Mouse (Mus musculus) kidney, postnatal 36 days (tissue): Measurements from ENCODE around the gene Pck2.

ENCODE experiments used
- DNase-seq, 2 experiments: peaks; one replicate each; pipeline ENCODE4 v3.0.0; 2021 to 2022; ENCODE audit warnings: mixed read lengths in 2 of 2

The Pck2 gene

DNA sequence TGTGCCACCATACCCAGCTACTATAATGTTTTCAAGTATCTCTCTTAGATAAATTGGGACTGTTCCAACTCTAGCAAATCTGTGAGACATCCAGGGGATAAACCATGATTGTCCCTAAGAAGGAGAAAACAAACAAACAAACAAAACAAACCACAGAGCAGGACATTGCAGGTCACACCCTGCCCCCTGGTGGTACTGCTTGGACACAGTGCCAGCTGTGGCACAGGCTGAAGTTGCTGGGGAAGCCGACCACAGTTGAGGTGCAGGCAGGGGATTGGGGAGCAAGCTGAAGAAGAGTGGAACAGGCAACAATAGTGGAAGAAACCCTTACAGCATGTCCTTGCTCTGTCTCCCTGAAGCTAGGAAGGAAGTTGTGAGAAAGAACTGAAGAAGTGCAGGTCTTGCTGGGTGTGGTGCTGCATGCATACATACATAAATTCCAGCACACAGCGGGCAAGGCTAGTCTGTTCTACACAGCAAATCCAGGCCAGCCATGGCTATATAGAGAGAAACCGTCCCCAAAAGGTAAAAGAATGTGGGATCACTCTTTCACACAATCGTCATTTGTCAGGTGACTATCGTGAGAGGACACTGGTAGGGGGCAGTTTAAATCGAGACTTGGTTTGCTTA lies 3.8 kb upstream of the Pck2 start:
- peak; percentile 47 to 86 for DNase-seq

DNA sequence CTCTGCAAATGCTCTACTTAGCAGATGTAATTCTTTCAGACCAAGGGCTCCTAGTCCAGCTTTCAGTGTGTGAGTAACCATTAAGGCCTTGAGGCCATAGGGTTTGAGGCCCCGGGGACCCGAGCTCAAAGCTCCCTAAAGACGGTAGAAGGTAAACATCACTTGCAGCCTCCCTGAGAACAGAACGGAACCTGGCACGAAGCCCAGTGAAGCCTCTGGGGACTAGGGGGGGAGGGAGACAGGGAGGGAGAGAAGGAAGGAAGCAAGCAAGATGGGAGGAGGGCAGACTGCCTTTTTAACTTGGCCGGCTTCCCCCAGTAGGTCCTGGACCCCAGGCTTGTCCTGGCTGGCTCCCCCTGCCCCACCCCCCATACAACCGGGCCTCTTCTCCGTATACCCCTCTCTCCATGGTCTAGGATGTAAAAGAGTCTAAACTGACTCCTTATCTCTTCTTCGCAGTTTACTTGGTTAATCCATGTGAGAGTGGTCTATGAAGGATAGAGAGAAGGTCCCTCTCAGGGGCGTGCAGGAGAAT lies 788 bp downstream of the Pck2 start:
- peak; percentile 77 to 87 for DNase-seq

DNA sequence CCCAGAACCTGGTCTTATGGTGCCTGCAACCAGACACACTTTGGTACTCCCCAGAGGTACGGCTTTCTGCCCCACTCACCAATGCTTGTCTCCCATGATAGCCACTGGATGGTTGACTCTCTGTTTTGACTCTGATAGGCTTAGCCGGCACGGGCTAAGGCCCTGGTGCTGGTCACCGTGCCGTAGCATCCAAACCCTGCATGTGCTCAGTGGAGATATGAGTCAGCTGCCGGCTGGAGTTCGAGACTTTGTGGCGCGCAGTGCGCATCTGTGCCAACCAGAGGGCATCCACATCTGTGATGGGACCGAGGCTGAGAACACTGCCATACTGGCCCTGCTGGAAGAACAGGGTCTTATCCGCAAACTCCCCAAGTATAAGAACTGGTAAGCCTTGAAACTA lies 2.2 kb downstream of the Pck2 start:
- no peak for DNase-seq

DNA sequence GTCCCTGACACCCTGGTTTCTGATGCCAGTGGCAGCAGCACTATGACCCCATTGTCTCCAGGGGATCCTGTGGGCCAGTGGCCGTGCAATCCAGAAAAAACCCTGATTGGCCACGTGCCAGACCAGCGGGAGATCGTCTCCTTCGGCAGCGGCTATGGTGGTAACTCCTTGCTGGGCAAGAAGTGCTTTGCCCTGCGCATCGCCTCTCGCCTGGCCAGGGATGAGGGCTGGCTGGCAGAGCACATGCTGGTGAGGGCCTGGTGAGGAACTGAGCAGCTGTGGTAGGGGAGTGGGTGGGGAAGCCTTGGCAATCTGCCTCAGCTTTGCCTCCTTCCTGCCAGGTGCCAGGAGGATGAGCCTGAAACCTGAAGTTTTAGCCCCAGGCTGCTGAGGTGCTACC lies 4.3 kb downstream of the Pck2 start:
- DNase-seq = no peak

DNA sequence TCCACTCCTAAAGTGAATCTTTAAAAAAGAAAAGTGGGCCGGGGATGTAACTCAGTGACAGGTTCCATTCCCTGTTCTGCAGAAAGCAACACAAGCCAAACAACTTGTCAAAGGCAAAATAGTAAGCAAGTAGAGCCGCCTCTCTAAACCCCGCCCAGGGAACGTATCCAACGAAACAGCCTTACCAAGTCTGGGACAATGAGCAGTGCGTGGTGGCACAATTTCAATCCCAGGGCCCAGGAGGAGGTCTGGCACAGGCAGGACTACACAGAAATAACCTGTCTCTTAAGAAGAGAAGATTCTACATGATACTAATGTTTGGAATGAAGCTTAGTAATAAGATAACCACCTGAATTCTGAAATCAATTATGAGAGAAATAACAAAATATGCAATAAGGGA lies 10.1 kb downstream of the Pck2 start:
- DNase-seq = no peak

DNA sequence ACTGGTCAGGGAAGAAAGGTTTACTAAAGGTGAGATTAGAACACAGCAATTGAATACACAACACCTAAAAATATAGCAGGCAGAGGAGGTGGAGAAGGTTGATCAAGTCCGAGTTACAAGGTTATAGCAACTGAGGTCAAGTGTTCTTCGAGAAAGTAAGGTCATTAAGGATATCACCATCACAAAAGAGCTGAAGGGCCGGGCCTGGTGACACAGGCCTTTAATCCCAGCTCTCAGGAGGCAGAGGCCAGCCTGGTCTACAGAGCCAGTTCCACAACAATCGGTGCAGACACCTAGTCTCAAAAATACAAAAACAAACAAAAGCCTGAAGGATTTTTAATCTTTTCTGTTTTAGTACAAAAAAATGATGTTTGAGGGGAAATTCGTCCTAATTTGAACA lies 11.3 kb downstream of the Pck2 start:
- DNase-seq = no peak

DNA sequence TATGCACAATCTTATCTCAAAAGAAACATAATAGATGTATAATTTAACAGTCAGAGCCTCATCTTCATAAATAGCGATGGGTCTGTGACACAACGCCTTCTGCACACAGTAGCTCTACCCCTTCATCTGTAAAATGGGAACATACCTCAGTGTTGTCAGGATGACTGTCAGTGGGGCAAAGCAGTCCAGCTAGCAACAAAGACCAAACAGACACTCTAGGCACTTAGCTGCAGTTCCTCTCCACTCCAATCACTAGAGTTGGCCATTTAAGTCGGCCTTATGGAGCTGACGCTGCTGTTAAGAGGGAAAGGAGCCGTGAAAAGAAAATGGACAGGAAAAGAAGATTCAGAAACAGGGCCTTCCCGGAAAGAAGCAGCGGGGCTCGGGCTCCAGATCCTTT lies 11.7 kb downstream of the Pck2 start:
- no peak for DNase-seq

DNA sequence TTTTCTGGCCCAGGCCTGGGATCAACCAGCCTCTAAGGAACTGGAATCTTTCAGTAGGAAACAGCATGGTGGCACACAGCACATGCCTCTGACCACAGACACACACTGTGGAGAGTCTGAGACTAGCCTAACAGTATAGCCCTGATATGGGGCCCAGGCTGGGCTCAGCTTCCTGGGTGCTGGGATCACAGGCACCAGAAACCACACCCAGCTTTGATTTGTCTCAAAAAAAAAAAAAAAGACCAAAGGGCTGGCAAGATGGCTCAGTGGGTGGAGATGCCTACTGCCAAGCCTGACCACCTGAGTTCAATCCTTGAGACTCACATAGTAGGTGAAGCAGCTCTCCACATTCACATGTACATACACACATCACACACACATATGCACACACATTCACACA lies 14.6 kb downstream of the Pck2 start:
- no peak for DNase-seq

DNA sequence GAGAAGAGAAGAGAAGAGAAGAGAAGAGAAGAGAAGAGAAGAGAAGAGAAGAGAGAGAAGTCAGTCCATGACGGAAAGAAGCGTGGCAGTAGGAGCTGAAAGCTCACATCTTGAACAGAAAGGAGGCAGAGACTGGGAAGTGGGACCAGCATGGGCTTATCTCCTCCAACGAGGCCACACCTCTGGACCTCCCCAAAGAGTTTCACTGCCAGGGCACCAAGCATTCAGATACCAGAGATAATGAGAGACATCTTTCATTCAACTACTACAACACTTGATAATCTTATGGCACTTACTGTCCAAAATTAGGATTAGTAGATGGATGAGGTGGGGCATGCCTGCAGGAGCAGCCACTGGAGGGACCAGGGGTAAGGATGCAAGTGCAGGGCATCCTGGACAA lies 15.7 kb downstream of the Pck2 start:
- DNase-seq = no peak

DNA sequence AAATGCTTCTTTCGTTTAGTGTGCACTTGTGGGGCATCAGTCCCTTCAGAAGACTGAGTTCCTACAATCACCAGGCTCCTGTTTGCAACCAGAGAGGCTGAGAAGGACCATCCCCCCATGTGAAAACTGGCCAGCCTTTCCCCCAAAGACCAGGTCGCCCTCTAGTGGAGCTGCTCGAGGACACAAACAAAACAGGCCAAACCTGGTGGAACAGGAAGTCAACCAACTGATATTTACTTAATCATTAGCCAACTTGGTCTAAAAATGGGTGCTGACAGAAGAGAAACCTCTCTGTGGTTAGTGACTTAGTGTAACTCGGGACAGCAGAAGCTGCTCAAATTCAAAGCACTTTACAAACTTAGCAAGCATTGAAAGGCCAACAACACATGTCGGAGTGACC lies 16.9 kb downstream of the Pck2 start:
- DNase-seq = peak; percentile 90 to 93

DNA sequence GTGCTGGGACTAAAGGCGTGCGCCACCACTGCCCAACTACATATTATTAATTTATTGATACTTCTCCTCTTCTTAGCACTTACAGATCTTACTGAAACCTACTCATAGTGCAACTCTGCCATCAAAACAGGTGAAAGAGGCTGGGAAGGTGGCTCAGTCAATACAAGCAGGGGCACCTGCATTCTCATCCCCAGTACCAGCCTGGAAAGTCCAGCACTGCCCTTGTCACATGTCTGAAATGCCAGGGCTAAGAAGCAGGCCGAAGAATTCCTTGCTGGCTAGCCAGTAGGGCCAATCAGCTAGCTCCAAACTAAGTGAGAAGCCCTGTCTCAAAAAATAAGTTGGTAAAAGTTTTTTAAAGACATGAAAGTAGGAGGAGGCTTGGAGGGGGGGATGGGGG lies 17.5 kb downstream of the Pck2 start:
- DNase-seq = peak; percentile 43 to 44

DNA sequence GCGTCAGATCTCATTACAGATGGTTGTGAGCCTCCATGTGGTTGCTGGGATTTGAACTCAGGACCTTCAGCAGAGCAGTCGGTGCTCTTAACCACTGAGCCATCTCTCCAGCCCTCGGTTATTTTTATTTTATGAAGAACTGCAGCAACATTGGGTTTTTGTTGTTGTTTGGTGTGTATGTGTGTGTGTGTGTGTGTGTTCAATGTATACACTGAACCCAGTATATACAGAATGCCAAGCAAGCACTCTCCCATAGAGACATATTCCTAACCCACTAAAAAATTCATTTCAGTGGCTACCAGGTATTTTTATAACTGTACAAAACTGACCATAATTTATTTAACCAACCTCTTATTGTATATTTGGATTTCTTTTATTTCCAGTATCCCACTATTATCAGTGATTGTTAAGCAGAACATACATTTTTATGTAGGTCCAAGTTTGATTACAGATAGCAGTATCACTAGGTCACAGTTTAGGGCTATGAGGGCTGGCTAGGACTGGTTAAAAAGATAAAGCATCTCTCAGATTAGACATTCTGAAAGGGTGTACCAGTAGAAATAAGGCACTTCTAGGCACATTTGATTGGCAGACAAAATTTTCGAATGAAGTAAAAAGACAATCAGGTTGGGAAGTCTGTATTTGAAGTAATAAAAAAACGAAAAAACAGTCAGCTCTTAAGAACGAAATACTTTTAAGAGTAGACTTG lies 18.8 kb downstream of the Pck2 start:
- DNase-seq = no peak

DNA sequence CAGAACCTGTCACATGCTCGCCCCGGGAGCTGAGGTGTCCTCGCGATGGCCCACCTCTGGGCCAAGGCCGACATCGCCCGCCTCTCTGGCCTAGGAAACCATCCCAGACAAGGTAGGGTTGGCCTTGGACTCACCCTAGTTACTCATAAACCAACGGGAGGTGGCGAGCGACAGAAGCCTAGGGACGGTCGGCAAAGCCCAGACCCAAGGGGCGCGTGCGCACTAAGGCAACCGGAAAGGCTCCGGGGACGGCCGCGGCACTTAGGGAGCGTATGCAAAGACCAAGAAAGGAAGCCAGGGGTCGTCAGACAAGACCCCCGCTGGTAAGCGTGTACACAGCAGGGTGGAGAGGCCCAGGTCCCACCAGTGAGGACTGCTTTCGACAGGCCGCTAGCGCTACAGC lies 19.7 kb downstream of the Pck2 start, which contains the start of gene Dcaf11:
TSS of gene Dcaf11 (plus strand) at position 208 of the 403 bp plus-strand sequence.
- peak; percentile 96 to 97 for DNase-seq

DNA sequence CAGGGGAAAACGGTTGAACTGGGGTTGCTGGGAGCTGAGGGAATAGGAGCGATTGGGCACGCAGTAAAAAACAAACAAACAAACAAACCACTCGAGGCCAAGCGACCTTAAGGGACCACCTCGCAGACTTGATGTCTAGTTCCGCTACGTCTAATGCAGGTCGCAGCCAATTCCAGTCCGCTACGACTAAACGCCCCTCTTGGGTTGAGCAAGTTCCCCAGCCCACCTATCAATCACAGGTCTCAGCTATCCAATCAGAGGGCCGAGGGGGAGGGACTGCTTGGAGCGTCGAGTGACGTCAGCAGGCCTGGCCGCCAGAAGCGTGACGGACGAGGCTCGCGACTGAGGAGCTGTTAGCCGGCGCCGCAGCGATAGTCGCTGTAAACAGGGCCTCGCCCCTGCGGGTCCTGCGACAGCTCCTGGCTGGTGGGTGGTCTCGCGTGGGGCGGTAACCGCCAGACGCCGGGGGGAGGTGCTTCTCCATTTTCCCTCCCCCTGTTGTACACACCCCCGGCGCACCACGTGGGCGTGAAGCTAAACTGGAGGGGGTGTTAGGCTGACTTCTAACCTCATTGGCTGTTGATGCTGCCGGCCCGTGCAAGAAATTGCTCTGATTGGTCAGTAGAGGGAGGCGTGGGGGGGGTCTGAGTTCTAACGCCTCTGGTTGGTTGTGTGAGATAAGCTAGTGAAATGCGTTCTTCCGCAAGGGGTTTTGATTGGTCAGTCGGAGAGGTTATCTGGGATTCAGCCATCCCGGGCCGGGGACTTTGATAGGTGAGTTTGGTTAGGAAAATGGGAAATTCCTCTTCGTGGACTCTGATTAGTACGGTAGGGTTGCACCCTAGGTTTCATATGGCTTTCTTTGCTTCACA lies 20.4 kb downstream of the Pck2 start, which contains the start of gene A730061H03Rik:
TSS of gene A730061H03Rik (minus strand) at position 205 of the 872 bp plus-strand sequence.
- peak; percentile 99 to 100 for DNase-seq

DNA sequence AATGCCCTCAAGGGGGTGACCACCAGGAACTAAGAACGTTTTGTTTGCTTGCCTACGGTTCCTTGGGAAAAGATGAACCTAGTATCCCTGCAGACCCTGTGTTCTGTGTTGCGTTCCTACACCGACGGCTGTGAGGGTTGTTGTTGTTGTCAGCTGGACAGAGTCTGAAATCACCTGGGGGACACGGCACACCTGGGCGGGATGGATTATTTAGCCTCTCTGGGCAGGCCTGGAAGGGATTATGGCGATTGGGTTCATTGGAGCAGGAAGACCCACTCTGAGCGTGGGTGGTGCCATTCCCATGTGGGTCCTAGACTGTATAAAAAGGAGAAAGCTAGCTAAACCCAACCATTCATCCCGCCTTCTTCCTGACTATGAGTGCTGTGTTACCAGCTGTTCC lies 21.8 kb downstream of the Pck2 start:
- DNase-seq = peak in 1 of 2 experiments; percentile 38

DNA sequence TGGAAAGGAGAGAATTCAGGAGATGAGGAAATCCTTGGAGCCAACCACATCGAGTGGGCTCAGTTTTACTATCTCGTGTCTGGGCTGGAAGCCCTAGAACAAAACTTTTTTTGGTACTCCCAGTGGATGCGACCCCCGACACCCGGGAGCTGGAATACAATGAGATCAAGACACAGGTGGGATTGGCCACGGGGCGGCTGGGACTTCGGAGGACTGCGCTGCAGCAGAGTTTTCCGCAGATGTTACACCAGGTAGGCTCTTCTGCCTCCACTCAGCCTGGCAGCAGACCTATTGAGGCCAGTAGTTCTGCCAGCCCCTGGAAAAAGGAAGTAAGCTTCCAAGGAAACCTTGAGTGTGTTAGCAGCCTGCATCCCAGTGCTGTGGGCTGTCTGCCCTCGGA lies 23.2 kb downstream of the Pck2 start:
- no peak for DNase-seq

DNA sequence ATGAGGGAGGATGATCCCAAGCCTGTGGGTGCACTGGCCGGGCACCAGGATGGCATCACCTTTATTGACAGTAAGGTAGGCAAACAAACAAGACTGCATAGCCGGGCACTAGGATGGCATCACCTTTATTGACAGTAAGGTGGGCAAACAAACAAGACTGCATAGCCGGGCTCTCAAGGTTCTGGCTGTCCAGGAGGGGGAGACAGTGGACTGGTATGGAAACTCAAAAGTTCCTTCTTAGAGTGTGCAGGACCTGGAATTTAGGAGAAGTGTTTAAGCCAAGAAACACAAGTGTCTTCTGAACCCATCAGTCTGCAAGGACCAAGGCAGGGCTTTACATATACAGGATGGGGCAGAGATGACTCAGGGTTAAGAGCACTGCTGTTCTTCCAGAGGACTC lies 25.7 kb downstream of the Pck2 start:
- peak in 1 of 2 experiments; percentile 40 for DNase-seq

DNA sequence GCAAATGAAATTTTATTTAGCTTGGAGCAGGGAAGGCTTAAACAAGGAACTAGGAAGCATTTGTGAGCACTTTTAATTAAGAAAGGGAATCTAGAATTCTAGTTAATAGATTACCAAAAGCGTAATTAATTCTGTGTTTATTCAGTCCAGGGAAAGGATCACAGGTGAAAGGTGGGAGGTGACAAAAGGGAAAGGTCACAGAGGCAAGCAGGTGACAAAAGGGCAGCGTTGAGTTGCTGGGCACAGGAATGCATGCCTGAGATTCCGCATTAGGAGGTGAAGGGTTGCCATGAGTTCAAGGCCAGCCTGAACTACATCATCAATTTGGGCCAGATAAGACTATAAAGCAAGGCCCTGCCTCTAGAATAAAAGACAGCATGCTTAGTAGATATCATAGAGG lies 27.4 kb downstream of the Pck2 start:
- peak; percentile 53 to 69 for DNase-seq

DNA sequence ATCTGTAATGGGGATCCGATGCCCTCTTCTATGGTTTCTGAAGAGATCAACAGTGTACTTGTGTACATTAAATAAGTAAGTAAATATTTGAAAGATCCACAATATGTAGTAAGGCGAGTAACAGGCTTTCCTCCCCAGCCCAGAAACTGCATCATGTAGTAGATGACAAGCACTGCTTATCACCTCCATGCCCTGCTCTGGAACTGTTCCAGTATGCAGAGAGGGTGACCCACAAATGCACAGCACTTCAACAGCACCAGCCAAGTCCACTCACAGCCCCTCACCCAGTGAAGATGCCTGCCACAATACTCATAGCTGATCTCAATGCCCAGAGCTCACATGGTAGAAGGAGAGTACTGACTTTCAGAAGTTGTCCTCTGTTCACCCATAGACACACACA lies 30.5 kb downstream of the Pck2 start:
- DNase-seq = no peak

DNA sequence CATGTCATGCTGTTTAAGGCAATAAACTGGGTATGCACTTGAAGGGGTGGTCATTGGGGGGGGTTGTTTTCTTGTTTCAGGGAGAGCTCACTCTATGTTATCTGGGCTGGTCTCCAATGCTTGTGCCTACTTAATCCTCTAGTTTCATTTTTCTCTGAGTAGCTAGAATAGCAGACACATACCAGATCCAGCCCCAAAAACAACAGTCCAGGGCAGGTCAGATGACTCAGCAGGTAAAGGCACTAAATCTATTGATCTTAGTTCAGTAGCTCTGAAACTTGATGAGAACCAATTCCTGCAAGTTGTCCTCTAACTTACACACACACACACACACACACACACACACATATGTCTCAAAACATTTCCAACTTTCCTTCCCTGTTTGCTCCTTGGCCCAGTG lies 31.7 kb downstream of the Pck2 start:
- DNase-seq = no peak

DNA sequence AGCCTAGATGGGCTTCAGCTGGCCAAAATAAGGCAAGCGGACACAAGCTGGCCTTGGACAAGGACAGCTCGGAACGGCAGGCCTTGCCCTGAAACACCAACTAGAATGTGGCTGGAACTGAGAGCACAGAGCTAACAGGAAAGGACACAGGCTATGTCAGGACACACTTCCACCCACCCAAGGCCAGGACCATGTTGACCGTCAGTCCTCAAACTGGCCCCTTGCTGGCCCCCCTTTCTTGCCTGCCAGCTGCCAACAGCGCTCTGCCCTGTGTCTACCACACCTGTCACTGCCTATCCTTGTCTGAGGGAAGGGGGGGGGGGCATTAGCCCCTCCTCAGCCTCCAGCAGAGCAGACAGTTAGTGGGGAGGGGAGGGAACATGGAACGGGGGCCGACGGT lies 35.2 kb downstream of the Pck2 start, which contains the start of gene Fitm1:
TSS of gene Fitm1 (plus strand) at position 316 of the 400 bp plus-strand sequence.
- DNase-seq = no peak

DNA sequence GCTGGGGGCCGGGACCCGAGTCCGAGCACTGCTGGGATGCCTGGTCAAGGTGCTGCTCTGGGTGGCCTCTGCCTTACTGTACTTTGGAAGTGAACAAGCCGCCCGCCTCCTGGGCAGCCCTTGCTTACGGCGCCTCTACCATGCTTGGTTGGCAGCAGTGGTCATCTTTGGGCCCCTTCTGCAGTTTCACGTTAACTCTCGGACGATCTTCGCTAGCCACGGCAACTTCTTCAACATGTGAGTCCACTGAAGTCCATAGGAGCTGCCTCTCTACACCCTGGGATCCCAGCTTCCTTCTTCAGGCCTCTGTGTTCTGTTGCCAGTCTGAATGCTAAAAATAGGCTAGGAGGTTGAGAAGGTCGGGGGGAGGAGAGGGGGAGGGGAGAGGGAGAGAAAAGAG lies 35.6 kb downstream of the Pck2 start:
- DNase-seq = peak; percentile 66 to 70

DNA sequence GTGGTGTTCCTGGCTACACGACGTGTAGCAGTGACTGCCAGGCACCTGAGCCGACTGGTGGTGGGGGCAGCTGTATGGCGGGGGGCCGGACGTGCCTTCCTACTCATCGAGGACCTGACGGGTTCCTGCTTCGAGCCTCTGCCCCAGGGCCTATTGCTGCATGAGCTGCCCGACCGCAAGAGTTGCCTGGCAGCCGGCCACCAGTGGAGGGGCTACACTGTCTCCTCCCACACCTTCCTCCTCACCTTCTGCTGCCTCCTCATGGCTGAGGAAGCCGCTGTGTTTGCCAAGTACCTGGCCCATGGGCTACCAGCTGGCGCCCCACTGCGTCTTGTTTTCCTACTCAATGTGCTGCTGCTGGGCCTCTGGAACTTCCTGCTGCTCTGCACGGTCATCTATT lies 36.3 kb downstream of the Pck2 start:
- DNase-seq = peak in 1 of 2 experiments; percentile 60
